Mouse (Mus musculus) megakaryocyte, embryonic 14.5 days (primary cell): Measurements from ENCODE around the gene Emc7.

ENCODE experiments used
- FLI1 ChIP-seq: IDR thresholded peaks from 2 replicates; pipeline ENCODE4 v1.6.1; 2012; ENCODE audit warnings: low read length, inconsistent platforms, mixed read lengths
- GATA1 ChIP-seq: IDR thresholded peaks from 3 replicates; pipeline ENCODE4 v1.6.1; 2012; ENCODE audit warnings: mixed read lengths, low read length, inconsistent platforms, borderline replicate concordance

- TF ChIP-seq FLI1 (no peak), GATA1 (no peak)
Observed at GRCm38 (mm10) chr2:112432523-112432922, 22.3 kb upstream of the Emc7 start.
